Mouse (Mus musculus): Measurements from ENCODE around the gene Glg1. TPM values are rescaled to one million over a fixed set of nuclear protein-coding genes. Genes with fewer than 3 reads are reported as not detected.
"Not testable (repeated sequence)": the region's sequence is repeated elsewhere in the genome, so short reads cannot be mapped to it uniquely, and the experiment has no call there.

Gene Glg1
- polyA plus RNA-seq, 1 experiment from 2014 or later, result 61.3 TPM

DNA sequence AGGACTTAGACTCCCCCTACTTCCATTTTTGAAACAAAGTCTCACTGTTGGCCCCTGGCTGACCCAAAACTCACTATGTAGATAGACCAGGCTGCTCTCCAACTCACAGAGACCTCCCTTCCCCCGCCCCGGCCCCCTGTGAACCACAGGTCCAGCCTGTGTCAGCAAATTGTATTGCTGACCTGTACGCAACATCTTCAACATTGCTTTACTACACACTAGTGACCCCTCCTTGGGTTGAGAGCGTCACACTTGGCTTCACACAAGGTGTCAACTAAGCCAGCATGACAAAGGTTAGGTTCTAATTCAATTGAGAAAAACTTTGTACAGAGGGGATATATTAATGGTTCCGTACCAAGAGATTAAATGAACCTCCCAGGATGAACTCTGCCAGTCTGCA is 1.2 kb upstream of the Glg1 start:
- H3K4me1 ChIP-seq (ENCODE audit: control insufficient read depth, insufficient read depth, low read length), result peaks cover 3% of the 10 kb centered on the region; the same call in 1 of the 2 replicates
- no peaks in the 10 kb centered on the region for H3K9me3 ChIP-seq (replicated peaks; ENCODE audit: control insufficient read depth, low read length)
- H3K4me2 ChIP-seq, result no peak overlapping the region; the same call in 1 of the 2 replicates
- 91% methylated on average over 5 of the region's 5 CpGs for WGBS (ENCODE audit: insufficient replicate concordance)
- no peaks in the 10 kb centered on the region for H3K27me3 ChIP-seq (ENCODE audit: control insufficient read depth, insufficient read depth, low read length)
- no peak for ATAC-seq (replicated peaks; ENCODE audit: insufficient number of reproducible peaks, low FRiP score, low TSS enrichment)
- H3K27ac ChIP-seq (ENCODE audit: low read depth, low read length), result no peak overlapping the region
- no peaks in the 10 kb centered on the region for H3K36me3 ChIP-seq (ENCODE audit: control insufficient read depth, insufficient read depth, low read length)
- no peak overlapping the region for H3K9ac ChIP-seq (ENCODE audit: low read depth, low read length)
- H3K4me3 ChIP-seq (ENCODE audit: low read depth, low read length), result no peak overlapping the region

DNA sequence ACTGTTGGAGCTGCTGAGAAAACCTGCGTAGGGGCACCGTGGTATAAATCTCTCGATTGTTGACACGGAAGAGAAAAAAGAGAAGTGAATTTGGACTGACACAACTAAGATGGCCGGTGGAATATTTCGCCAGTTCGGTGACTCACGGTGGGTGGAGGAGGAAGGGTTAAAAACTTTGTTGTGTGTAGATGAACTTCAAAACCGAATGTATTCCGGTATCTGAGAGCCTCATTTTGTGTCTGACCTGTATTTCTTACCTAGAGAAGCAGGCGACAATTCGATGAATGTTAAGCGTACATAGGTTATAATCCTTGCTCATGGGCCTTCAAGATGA is 359 bp upstream of the Glg1 start:
- Histone ChIP-seq H3K4me3 (ENCODE audit: low read depth, low read length) (peak overlapping the region; percentile 96), H3K9me3 (replicated peaks; ENCODE audit: control insufficient read depth, low read length) (no peaks in the 10 kb centered on the region), H3K27ac (ENCODE audit: low read depth, low read length) (peak overlapping the region; percentile 98), H3K27me3 (ENCODE audit: control insufficient read depth, insufficient read depth, low read length) (no peaks in the 10 kb centered on the region), H3K4me1 (ENCODE audit: control insufficient read depth, insufficient read depth, low read length) (peaks cover 3% of the 10 kb centered on the region; the same call in 1 of the 2 replicates), H3K9ac (ENCODE audit: low read depth, low read length) (peak overlapping the region; percentile 96), H3K36me3 (ENCODE audit: control insufficient read depth, insufficient read depth, low read length) (no peaks in the 10 kb centered on the region), H3K4me2 (peak overlapping the region; percentile 71)
- WGBS (ENCODE audit: insufficient replicate concordance), result 11% methylated on average over 13 of the region's 13 CpGs
- ATAC-seq (replicated peaks; ENCODE audit: insufficient number of reproducible peaks, low FRiP score, low TSS enrichment), result peak; percentile 13; the same call in 1 of the 2 replicates

DNA sequence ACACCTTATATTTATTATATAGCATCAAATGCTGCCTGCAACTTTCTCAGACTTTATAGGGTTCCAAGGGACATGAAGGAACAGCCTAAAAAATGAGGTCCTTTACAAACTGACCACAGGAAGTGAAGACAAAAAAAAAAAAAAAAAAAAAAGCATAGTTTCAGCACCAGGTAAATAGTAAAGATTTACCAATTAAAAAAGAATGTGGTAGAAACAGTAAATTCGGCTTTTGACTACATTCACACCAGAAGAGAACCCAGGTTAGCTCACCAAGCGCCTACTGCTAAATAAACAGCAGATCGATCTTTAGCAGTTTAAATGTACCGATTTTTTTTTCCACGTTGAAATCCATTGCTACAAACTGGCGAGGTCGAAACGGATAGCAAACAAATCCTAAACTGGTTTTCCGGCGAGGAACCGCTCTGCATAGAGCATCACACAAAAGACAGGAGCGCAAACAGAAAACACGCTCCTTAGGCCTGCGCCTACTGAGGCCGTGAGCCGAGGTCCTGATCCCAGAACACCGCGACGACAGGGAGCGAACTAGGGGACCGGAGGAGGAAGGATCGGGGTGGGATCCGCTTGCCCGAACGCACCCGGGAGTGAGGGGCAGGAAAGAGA is 896 bp downstream of the Glg1 start:
- no peaks in the 10 kb centered on the region for H3K9me3 ChIP-seq (replicated peaks; ENCODE audit: control insufficient read depth, low read length)
- peaks cover 3% of the 10 kb centered on the region; the same call in 1 of the 2 replicates for H3K4me1 ChIP-seq (ENCODE audit: control insufficient read depth, insufficient read depth, low read length)
- ATAC-seq (replicated peaks; ENCODE audit: insufficient number of reproducible peaks, low FRiP score, low TSS enrichment), result peak; percentile 39; the same call in 1 of the 2 replicates
- no peaks in the 10 kb centered on the region for H3K36me3 ChIP-seq (ENCODE audit: control insufficient read depth, insufficient read depth, low read length)
- peak overlapping the region; percentile 96 for H3K9ac ChIP-seq (ENCODE audit: low read depth, low read length)
- H3K27me3 ChIP-seq (ENCODE audit: control insufficient read depth, insufficient read depth, low read length), result no peaks in the 10 kb centered on the region
- H3K4me2 ChIP-seq, result peak overlapping the region; percentile 71
- H3K27ac ChIP-seq (ENCODE audit: low read depth, low read length), result peak overlapping the region; percentile 98
- WGBS (ENCODE audit: insufficient replicate concordance), result under 1% methylated on average over 26 of the region's 26 CpGs
- peak overlapping the region; percentile 96 for H3K4me3 ChIP-seq (ENCODE audit: low read depth, low read length)

DNA sequence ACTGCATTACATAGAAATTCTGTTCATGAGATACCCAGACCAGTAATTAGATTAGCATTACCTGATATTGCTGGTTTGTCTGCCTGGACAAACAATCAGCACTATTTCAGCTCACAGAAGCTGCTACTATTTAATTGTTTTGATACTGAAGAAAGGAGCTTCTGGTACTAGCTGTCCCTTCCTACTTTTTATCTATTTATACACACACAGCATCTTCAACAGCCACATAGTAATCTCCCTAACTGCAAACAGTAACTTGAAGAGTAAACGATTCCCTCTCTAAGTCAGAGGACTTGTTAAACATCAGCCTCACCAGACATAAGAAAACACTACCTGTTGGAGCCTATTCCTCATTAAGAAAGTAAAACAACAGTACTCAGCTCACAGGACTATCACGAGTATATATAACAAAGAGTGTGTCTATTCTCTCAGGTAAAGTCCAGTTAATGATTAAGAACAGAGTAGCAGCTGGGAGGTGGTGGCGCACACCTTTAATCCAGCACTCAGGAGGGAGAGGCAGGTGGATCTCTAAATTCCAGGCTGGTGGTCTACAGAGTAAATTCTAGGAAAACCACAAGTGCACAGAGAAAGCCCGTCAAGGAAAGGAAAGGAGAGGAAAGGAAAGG is 6.4 kb downstream of the Glg1 start:
- Histone ChIP-seq H3K4me1 (ENCODE audit: control insufficient read depth, insufficient read depth, low read length) (no peaks in the 10 kb centered on the region), H3K9ac (ENCODE audit: low read depth, low read length) (no peak overlapping the region), H3K9me3 (replicated peaks; ENCODE audit: control insufficient read depth, low read length) (no peaks in the 10 kb centered on the region), H3K4me2 (no peak overlapping the region), H3K4me3 (ENCODE audit: low read depth, low read length) (no peak overlapping the region), H3K36me3 (ENCODE audit: control insufficient read depth, insufficient read depth, low read length) (no peaks in the 10 kb centered on the region), H3K27ac (ENCODE audit: low read depth, low read length) (no peak overlapping the region), H3K27me3 (ENCODE audit: control insufficient read depth, insufficient read depth, low read length) (no peaks in the 10 kb centered on the region)
- 85% methylated on average over 4 of the region's 4 CpGs for WGBS (ENCODE audit: insufficient replicate concordance)
- ATAC-seq (replicated peaks; ENCODE audit: insufficient number of reproducible peaks, low FRiP score, low TSS enrichment), result no peak

DNA sequence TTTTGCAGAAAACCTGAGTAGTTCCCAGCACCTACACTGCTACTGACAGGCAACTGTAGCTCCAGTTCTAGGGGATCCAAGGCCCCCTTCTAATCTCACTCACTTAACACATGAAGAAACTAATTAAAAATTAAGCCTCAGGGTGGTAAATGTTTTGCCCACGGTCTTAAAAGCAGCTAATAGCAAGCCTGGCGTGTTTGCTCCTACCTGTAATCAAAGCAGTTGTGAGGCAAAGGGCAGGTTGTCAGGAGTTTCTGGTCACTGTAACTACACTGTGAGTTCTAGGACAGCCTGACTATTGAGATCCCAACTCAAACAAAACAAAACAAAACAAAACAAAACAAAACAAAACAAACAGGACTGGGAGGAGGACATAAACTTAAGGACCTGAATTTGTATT is 8.9 kb downstream of the Glg1 start:
- Histone ChIP-seq H3K36me3 (ENCODE audit: control insufficient read depth, insufficient read depth, low read length) (no peaks in the 10 kb centered on the region), H3K4me1 (ENCODE audit: control insufficient read depth, insufficient read depth, low read length) (no peaks in the 10 kb centered on the region; the same call in 1 of the 2 replicates), H3K4me2 (no peak overlapping the region), H3K9me3 (replicated peaks; ENCODE audit: control insufficient read depth, low read length) (no peaks in the 10 kb centered on the region), H3K27ac (ENCODE audit: low read depth, low read length) (no peak overlapping the region), H3K4me3 (ENCODE audit: low read depth, low read length) (no peak overlapping the region), H3K27me3 (ENCODE audit: control insufficient read depth, insufficient read depth, low read length) (no peaks in the 10 kb centered on the region), H3K9ac (ENCODE audit: low read depth, low read length) (no peak overlapping the region)
- ATAC-seq (replicated peaks; ENCODE audit: insufficient number of reproducible peaks, low FRiP score, low TSS enrichment), result no peak
- WGBS (ENCODE audit: insufficient replicate concordance), result 78% methylated on average over 2 of the region's 2 CpGs

DNA sequence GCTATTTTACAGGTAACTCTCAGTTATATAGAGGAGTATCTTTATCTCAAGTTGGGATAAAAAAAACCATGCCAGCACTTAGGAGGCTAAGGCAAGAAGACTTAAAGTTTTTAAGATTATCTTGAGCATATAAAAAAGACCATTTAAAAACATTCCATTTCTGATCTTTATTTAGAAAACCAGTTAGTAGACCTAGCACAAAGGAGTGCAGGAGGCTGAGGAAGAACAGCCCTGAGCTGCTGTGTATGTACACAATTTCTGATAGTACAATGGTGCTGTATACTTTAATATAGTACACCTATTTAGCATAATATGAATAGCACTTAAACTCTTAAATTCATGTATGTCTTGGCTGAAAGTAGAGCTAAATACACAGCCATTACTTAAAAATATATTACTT is 10.9 kb downstream of the Glg1 start:
- Histone ChIP-seq H3K4me2 (no peak overlapping the region), H3K9me3 (replicated peaks; ENCODE audit: control insufficient read depth, low read length) (no peaks in the 10 kb centered on the region), H3K4me1 (ENCODE audit: control insufficient read depth, insufficient read depth, low read length) (no peaks in the 10 kb centered on the region; the same call in 1 of the 2 replicates), H3K27me3 (ENCODE audit: control insufficient read depth, insufficient read depth, low read length) (no peaks in the 10 kb centered on the region), H3K4me3 (ENCODE audit: low read depth, low read length) (no peak overlapping the region), H3K27ac (ENCODE audit: low read depth, low read length) (no peak overlapping the region), H3K9ac (ENCODE audit: low read depth, low read length) (no peak overlapping the region), H3K36me3 (ENCODE audit: control insufficient read depth, insufficient read depth, low read length) (no peaks in the 10 kb centered on the region)
- ATAC-seq (replicated peaks; ENCODE audit: insufficient number of reproducible peaks, low FRiP score, low TSS enrichment), result no peak

DNA sequence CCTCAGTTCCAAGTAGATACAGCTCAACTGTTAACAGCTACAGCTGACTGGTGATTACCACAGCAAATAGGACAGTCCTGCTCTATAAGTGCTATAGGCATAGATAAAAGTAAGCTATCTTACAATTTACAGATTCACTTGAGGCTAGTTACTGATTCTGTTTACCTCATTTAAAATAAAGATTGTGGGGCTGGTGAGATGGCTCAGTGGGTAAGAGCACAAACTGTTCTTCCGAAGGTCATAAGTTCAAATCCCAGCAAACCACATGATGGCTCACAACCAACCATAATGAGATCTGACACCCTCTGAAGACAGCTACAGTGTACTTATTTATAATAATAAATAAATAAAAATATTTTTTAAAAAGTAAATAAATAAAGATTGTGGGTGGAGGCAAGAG is 12.2 kb downstream of the Glg1 start:
- 91% methylated on average over 1 of the region's 1 CpGs for WGBS (ENCODE audit: insufficient replicate concordance)

DNA sequence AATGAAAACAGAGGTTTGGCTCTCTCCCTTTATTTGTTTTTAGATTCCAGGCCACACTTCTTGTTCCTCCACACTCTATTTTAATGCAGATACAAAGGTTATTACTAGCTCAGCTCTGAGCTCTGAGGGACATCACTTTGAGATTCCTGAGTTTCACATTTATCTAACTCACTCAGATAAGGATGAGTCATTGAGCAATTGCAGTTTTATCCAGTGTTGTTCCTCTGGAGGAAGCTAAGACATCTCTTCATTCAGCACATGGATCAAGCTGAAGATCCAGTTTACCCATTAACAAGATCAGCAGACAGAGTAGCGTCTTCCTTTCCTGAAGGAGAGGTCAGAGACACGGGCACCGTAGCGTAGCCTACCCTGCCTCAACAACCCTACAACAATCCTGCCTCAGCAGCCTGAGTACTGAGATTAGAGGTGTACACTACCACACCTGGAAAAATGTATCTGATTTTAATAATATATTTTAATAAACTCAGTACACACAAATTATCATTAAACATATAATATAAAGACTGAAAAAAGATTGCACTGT is 12.7 kb downstream of the Glg1 start:
- H3K4me3 ChIP-seq (ENCODE audit: low read depth, low read length), result no peak overlapping the region
- H3K36me3 ChIP-seq (ENCODE audit: control insufficient read depth, insufficient read depth, low read length), result no peaks in the 10 kb centered on the region
- WGBS (ENCODE audit: insufficient replicate concordance), result 73% methylated on average over 4 of the region's 4 CpGs
- no peaks in the 10 kb centered on the region for H3K9me3 ChIP-seq (replicated peaks; ENCODE audit: control insufficient read depth, low read length)
- no peak overlapping the region for H3K9ac ChIP-seq (ENCODE audit: low read depth, low read length)
- H3K4me2 ChIP-seq, result no peak overlapping the region
- no peak for ATAC-seq (replicated peaks; ENCODE audit: insufficient number of reproducible peaks, low FRiP score, low TSS enrichment)
- H3K27ac ChIP-seq (ENCODE audit: low read depth, low read length), result no peak overlapping the region
- H3K27me3 ChIP-seq (ENCODE audit: control insufficient read depth, insufficient read depth, low read length), result no peaks in the 10 kb centered on the region
- H3K4me1 ChIP-seq (ENCODE audit: control insufficient read depth, insufficient read depth, low read length), result no peaks in the 10 kb centered on the region; the same call in 1 of the 2 replicates

More for the DNA sequence above, 12.2 kb downstream of the Glg1 start:
- not testable (repeated sequence) for H3K9ac ChIP-seq (ENCODE audit: low read depth, low read length); H3K27me3 ChIP-seq (ENCODE audit: control insufficient read depth, insufficient read depth, low read length); ATAC-seq (replicated peaks; ENCODE audit: insufficient number of reproducible peaks, low FRiP score, low TSS enrichment); H3K27ac ChIP-seq (ENCODE audit: low read depth, low read length); H3K4me2 ChIP-seq; H3K9me3 ChIP-seq (replicated peaks; ENCODE audit: control insufficient read depth, low read length); H3K4me1 ChIP-seq (ENCODE audit: control insufficient read depth, insufficient read depth, low read length); H3K4me3 ChIP-seq (ENCODE audit: low read depth, low read length); H3K36me3 ChIP-seq (ENCODE audit: control insufficient read depth, insufficient read depth, low read length)

DNA sequence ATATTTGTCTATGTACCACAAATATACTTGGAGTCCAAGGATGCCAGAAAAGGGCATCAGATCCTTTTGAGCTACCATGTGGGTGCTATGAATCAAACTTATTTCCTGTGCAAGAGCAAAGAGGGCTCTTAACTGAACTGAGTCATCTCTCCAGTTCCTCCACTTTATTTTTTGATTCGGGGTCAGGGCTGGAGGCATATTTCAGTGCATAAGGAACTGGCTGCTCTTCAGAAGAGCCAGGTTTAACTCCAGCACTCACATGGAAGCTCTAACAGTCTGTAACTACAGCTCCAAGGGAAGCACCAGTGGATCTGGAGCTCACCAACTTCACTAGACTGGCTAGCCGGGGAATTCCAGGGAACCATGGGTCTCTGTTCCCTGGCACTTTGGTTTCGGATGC is 21.7 kb downstream of the Glg1 start:
- Histone ChIP-seq H3K9me3 (replicated peaks; ENCODE audit: control insufficient read depth, low read length) (no peaks in the 10 kb centered on the region), H3K4me3 (ENCODE audit: low read depth, low read length) (no peak overlapping the region), H3K4me2 (no peak overlapping the region), H3K9ac (ENCODE audit: low read depth, low read length) (no peak overlapping the region), H3K4me1 (ENCODE audit: control insufficient read depth, insufficient read depth, low read length) (peaks cover 4% of the 10 kb centered on the region; the same call in 1 of the 2 replicates), H3K27me3 (ENCODE audit: control insufficient read depth, insufficient read depth, low read length) (no peaks in the 10 kb centered on the region), H3K36me3 (ENCODE audit: control insufficient read depth, insufficient read depth, low read length) (no peaks in the 10 kb centered on the region), H3K27ac (ENCODE audit: low read depth, low read length) (no peak overlapping the region)
- WGBS (ENCODE audit: insufficient replicate concordance), result 80% methylated on average over 3 of the region's 3 CpGs
- ATAC-seq (replicated peaks; ENCODE audit: insufficient number of reproducible peaks, low FRiP score, low TSS enrichment), result no peak
